Mouse (Mus musculus): ENCODE measurements around the gene Arl8b.
"Not testable (repeated sequence)": the region's sequence is repeated elsewhere in the genome, so short reads cannot be mapped to it uniquely, and the experiment has no call there.

The Arl8b gene

GRCm38 (mm10) chr6:108835765-108836691, 53.1 kb downstream of the Arl8b start:
- DNase-seq (ENCODE audit: low spot score) = peak; percentile 68

GRCm38 (mm10) chr6:108837081-108837480, 54.2 kb downstream of the Arl8b start:
- no peak for DNase-seq (ENCODE audit: low spot score)

- DNase-seq (ENCODE audit: low spot score) = no peak
Measured at GRCm38 (mm10) chr6:108837958-108838357, 55.1 kb downstream of the Arl8b start.

DNA sequence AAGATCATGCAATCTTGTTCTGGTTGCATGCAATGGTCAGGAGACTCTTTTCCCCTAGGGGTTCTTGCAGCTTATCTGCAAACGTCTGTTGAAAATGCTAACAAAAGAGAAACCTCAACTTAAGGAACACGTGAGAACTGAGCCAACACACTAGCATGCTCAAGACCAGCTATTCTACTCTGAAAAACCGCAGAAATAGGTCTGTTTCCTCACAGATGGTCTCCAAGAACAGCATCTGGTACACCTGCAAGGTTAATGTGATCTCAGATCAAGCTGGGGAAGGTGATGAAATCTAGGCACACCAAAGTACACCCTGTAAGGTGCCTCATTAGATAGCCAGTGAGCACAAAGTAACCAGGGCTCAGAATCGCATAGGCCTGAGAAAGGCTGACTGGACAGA, 56.5 kb downstream of the Arl8b start:
- no peak for DNase-seq (ENCODE audit: low spot score)

GRCm38 (mm10) chr6:108840861-108841640, 58.2 kb downstream of the Arl8b start:
- DNase-seq (ENCODE audit: low spot score) = no peak

GRCm38 (mm10) chr6:108843664-108844063, 60.8 kb downstream of the Arl8b start:
- no peak for DNase-seq (ENCODE audit: low spot score)

- DNase-seq (ENCODE audit: low spot score) = no peak
Measured at GRCm38 (mm10) chr6:108844093-108844492, 61.2 kb downstream of the Arl8b start.

- no peak for DNase-seq (ENCODE audit: low spot score)
Measured at GRCm38 (mm10) chr6:108844771-108845170, 61.9 kb downstream of the Arl8b start.

GRCm38 (mm10) chr6:108852088-108852670, 69.3 kb downstream of the Arl8b start:
- no peak for DNase-seq (ENCODE audit: low spot score)

- no peak for DNase-seq (ENCODE audit: low spot score)
Measured at GRCm38 (mm10) chr6:108852986-108853385, 70.1 kb downstream of the Arl8b start.

DNA sequence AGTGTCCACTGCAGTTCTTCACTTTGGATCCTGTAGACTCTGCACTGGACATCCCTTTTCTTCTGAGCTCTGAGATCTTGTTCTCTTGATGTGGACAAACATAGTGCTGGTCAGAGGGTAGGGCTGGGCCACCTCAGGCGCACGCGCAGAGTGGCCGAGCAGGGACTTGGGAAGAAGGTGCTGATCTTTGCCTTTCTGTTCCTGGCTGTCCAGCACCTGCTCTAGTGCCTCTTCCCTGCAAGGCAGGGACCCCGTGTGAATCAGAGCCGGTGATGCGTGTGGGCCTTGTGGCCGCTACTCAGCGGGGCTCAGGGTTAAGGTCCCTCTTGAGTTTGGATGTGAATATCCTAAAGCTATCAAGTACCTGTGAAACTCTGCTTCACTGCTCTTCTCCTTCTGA, 75.7 kb downstream of the Arl8b start:
- no peak for DNase-seq (ENCODE audit: low spot score)

GRCm38 (mm10) chr6:108861226-108861625, 78.3 kb downstream of the Arl8b start:
- DNase-seq (ENCODE audit: low spot score) = no peak

GRCm38 (mm10) chr6:108862548-108862947, 79.6 kb downstream of the Arl8b start:
- no peak for DNase-seq (ENCODE audit: low spot score)

- DNase-seq (ENCODE audit: low spot score) = no peak
Measured at GRCm38 (mm10) chr6:108866317-108866716, 83.4 kb downstream of the Arl8b start.

GRCm38 (mm10) chr6:108869031-108869430, 86.1 kb downstream of the Arl8b start:
- DNase-seq (ENCODE audit: low spot score) = not testable (repeated sequence)

DNA sequence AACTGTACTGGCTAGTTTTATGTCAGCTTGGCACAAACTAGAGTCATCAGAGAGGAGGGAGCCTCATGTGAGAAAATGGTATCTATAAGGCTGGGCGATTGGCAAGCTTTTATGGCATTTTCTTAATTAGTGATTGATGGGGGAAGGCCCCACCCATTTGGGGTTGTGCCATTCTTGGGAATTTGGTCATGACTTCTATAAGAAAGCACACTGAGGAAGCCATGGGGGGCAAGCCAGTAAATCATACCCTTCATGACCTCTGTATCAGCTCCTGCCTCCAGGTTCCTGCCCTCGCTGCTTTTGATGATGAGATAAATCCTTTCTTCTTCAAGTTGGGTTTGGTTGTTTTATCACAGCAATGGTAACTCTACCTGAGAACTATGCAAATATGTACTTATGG, 87.5 kb downstream of the Arl8b start:
- no peak for DNase-seq (ENCODE audit: low spot score)

DNA sequence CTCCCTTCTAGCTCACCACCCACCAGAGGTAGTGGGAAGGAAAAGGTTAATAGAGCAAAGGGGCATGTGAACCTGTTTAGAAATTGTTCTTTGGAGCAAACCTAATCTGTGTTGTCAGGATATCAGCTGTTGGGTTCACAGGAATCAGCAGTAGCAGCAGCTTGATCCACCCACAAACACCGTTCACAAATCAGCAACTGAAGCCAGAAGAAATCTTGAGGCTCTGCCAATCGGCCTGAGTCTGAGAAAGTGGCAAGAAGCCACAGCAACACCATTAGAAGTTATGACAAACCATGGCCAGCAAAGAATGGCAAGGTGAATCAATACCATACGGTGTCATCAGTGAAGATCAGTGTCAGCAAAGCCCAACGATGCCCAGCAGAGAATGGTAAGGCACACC, 88.4 kb downstream of the Arl8b start:
- DNase-seq (ENCODE audit: low spot score) = no peak

All from yolk sac, embryonic 10.5 days (tissue).